Mouse (Mus musculus): Measurements from ENCODE around the gene Lamtor5. TPM values are rescaled to one million over a fixed set of nuclear protein-coding genes. Genes with fewer than 3 reads are reported as not detected.

Gene Lamtor5
- polyA plus RNA-seq, 1 experiment = 67.6 TPM

DNA sequence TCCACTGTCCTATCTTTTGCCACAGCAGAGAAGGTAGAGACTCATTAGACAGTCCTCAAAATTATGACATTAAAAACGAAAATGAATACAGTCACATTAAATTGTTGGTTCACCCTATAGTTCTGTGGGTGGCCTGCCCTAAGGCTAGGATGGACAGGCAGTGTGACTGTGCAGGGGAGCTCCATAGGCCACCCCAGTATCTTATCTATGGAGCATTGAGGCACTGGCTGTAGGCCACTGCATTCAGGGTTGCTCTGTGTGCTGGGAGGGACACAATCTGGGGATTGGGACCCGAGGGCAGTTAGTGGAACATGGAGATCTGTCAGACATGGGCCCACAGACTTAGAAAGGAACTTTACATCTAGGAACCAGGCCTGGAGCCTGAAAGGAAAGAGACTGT, 44.7 kb upstream of the Lamtor5 start:
- TF ChIP-seq CTCF (IDR thresholded peaks at IDR 0.05; ENCODE audit: low read depth, low read length) (no peak), EP300 (IDR thresholded peaks at IDR 0.05; ENCODE audit: insufficient read depth, low read depth, low read length) (no peak), POLR2A (IDR thresholded peaks at IDR 0.05; ENCODE audit: insufficient read depth, low read length) (no peak)
- H3K4me3 ChIP-seq (ENCODE audit: low read depth, low read length) = no peak overlapping the region

DNA sequence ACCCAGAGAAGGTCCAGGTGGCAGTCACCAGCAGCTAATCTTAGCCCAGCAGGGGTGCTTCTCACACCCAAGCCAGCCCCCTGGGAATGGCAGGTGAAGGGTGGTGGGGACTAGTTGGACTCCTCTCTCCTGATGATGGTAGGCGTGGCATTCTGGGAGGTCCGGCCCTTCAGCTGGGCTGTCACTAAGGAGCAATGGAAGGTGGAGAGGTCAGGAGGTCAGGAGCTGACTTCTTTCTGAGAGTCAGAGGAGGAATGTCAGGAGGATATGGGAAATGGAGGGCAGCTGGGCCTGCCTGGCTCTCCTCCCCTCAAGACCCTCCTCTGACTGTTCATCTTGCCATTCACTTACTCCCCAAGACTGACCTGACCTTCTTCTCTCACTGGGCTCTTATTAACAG, 40.6 kb upstream of the Lamtor5 start:
- H3K4me1 ChIP-seq (ENCODE audit: control insufficient read depth, insufficient read depth, low read length) = no peaks in the 10 kb centered on the region

More for the DNA sequence above, 44.7 kb upstream of the Lamtor5 start:
- no peaks in the 10 kb centered on the region for H3K36me3 ChIP-seq (ENCODE audit: control insufficient read depth, insufficient read depth, low read length, poor library complexity, severe bottlenecking)
- H3K9ac ChIP-seq (ENCODE audit: low read depth, poor library complexity, severe bottlenecking) = no peak overlapping the region
- no peaks in the 10 kb centered on the region for H3K27me3 ChIP-seq (ENCODE audit: control insufficient read depth, insufficient read depth, low read length, poor library complexity, severe bottlenecking)
- no peaks in the 10 kb centered on the region for H3K9me3 ChIP-seq (replicated peaks; ENCODE audit: control insufficient read depth, insufficient read depth, low read length, poor library complexity, severe bottlenecking)
- no peak overlapping the region for H3K27ac ChIP-seq (ENCODE audit: insufficient read depth, low read length)
- H3K4me1 ChIP-seq (ENCODE audit: control insufficient read depth, insufficient read depth, low read length) = no peaks in the 10 kb centered on the region

DNA sequence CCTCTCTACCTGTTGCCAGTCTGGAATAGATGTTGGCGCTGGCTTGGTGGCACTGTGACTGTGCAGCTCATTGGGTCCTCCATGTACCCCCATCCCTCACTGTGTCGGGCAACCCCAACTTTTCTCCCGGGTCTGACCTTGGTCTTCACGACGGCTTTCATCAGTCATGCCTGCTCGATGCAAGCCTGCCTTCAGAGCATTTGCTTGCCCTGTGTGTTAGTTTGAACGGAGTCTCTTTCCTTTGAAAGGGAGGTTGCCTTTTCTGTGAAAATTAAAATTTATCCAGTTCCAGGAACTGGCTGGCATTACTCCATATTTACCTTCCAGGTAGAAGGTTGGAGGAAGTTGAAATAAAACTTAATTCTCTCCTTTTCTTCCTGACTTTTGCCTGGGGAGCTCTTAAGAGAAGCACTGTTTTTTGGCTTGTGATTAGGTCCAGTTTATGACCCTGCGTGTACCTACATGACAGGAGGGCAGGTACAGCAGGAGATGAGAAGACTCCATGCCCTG, 40.1 kb upstream of the Lamtor5 start:
- H3K4me1 ChIP-seq (ENCODE audit: control insufficient read depth, insufficient read depth, low read length) = no peaks in the 10 kb centered on the region
- no peak overlapping the region for H3K27ac ChIP-seq (ENCODE audit: insufficient read depth, low read length)
- H3K9me3 ChIP-seq (replicated peaks; ENCODE audit: control insufficient read depth, insufficient read depth, low read length, poor library complexity, severe bottlenecking) = no peaks in the 10 kb centered on the region
- no peak overlapping the region for H3K9ac ChIP-seq (ENCODE audit: low read depth, poor library complexity, severe bottlenecking)
- no peaks in the 10 kb centered on the region for H3K27me3 ChIP-seq (ENCODE audit: control insufficient read depth, insufficient read depth, low read length, poor library complexity, severe bottlenecking)
- H3K36me3 ChIP-seq (ENCODE audit: control insufficient read depth, insufficient read depth, low read length, poor library complexity, severe bottlenecking) = no peaks in the 10 kb centered on the region
- TF ChIP-seq EP300 (IDR thresholded peaks at IDR 0.05; ENCODE audit: insufficient read depth, low read depth, low read length) (no peak), CTCF (IDR thresholded peaks at IDR 0.05; ENCODE audit: low read depth, low read length) (no peak), POLR2A (IDR thresholded peaks at IDR 0.05; ENCODE audit: insufficient read depth, low read length) (no peak)
- no peak overlapping the region for H3K4me3 ChIP-seq (ENCODE audit: low read depth, low read length)

More for the DNA sequence above, 40.6 kb upstream of the Lamtor5 start:
- H3K36me3 ChIP-seq (ENCODE audit: control insufficient read depth, insufficient read depth, low read length, poor library complexity, severe bottlenecking) = no peaks in the 10 kb centered on the region
- H3K27ac ChIP-seq (ENCODE audit: insufficient read depth, low read length) = no peak overlapping the region
- no peak overlapping the region for H3K9ac ChIP-seq (ENCODE audit: low read depth, poor library complexity, severe bottlenecking)
- no peak overlapping the region for H3K4me3 ChIP-seq (ENCODE audit: low read depth, low read length)
- no peak for TF ChIP-seq EP300 (IDR thresholded peaks at IDR 0.05; ENCODE audit: insufficient read depth, low read depth, low read length)
- TF ChIP-seq CTCF (IDR thresholded peaks at IDR 0.05; ENCODE audit: low read depth, low read length) = no peak
- H3K27me3 ChIP-seq (ENCODE audit: control insufficient read depth, insufficient read depth, low read length, poor library complexity, severe bottlenecking) = no peaks in the 10 kb centered on the region
- H3K9me3 ChIP-seq (replicated peaks; ENCODE audit: control insufficient read depth, insufficient read depth, low read length, poor library complexity, severe bottlenecking) = no peaks in the 10 kb centered on the region

DNA sequence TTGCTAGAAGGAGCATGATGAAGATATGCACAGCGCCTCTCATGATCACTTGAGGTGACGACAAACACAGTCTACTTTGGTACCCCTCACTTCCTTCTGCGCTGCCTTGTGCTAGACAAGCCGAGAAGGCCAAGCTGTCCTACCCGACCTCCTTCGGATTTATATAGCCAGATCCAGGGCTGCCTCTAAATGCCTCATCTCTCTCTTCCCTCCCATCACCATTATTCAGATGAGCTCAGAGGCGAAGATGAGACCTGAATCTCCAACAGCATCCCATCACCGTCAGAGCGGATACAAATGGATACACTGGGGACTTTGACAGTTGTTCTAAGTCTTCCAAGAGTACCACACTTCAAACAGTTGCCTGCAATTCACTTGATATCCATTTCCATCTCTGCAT, 39.1 kb upstream of the Lamtor5 start, which contains the start of gene Prok1:
Gene Prok1, minus strand, starts transcription at position 101 of the 400 bp plus-strand sequence.
- no peaks in the 10 kb centered on the region for H3K9me3 ChIP-seq (replicated peaks; ENCODE audit: control insufficient read depth, insufficient read depth, low read length, poor library complexity, severe bottlenecking)
- H3K36me3 ChIP-seq (ENCODE audit: control insufficient read depth, insufficient read depth, low read length, poor library complexity, severe bottlenecking) = no peaks in the 10 kb centered on the region
- H3K4me1 ChIP-seq (ENCODE audit: control insufficient read depth, insufficient read depth, low read length) = no peaks in the 10 kb centered on the region
- no peak within 1 kb of the TSS for H3K4me3 ChIP-seq (ENCODE audit: low read depth, low read length)
- no peaks in the 10 kb centered on the region for H3K27me3 ChIP-seq (ENCODE audit: control insufficient read depth, insufficient read depth, low read length, poor library complexity, severe bottlenecking)
- no peak for TF ChIP-seq POLR2A (IDR thresholded peaks at IDR 0.05; ENCODE audit: insufficient read depth, low read length)
- TF ChIP-seq EP300 (IDR thresholded peaks at IDR 0.05; ENCODE audit: insufficient read depth, low read depth, low read length) = no peak
- no peak for TF ChIP-seq CTCF (IDR thresholded peaks at IDR 0.05; ENCODE audit: low read depth, low read length)
- H3K9ac ChIP-seq (ENCODE audit: low read depth, poor library complexity, severe bottlenecking) = no peak within 1 kb of the TSS
- H3K27ac ChIP-seq (ENCODE audit: insufficient read depth, low read length) = no peak within 1 kb of the TSS

DNA sequence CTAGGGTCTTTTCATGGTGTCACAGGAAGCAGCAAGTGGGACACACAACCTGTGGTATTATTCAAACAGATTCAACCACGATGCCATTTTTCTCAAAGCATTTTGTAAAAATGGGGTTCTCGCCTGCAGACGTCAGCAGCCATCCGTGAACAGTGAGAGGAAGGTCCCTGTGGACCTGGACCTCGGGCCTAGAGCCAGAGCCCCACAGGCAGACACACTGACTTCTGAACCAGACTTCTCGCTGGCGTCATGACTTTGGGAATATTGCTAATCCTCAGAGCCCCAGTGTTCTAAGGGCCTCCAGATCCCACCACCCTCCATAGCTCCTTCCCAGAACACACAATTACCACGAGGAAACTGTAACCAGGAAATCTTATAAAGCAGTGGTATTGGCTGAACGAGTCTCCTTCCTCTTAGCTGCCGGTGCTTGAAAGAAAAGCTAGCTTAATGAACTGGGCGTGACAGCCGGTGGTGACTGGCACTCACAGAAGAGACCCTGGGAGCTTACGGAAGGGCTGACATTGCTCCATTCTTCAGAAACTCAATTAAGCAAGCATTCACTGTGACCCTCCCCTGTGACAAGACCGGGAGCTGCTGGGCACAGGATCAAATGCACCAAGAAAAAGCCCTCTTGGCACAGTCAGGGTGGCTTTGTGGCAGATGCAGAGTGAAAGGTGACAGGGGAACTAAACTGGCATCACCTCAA, 37.1 kb upstream of the Lamtor5 start:
- TF ChIP-seq EP300 (IDR thresholded peaks at IDR 0.05; ENCODE audit: insufficient read depth, low read depth, low read length) = no peak
- no peak for TF ChIP-seq CTCF (IDR thresholded peaks at IDR 0.05; ENCODE audit: low read depth, low read length)
- TF ChIP-seq POLR2A (IDR thresholded peaks at IDR 0.05; ENCODE audit: insufficient read depth, low read length) = no peak
- no peaks in the 10 kb centered on the region for H3K36me3 ChIP-seq (ENCODE audit: control insufficient read depth, insufficient read depth, low read length, poor library complexity, severe bottlenecking)
- H3K27ac ChIP-seq (ENCODE audit: insufficient read depth, low read length) = no peak overlapping the region
- no peaks in the 10 kb centered on the region for H3K27me3 ChIP-seq (ENCODE audit: control insufficient read depth, insufficient read depth, low read length, poor library complexity, severe bottlenecking)
- H3K4me1 ChIP-seq (ENCODE audit: control insufficient read depth, insufficient read depth, low read length) = no peaks in the 10 kb centered on the region
- H3K9ac ChIP-seq (ENCODE audit: low read depth, poor library complexity, severe bottlenecking) = no peak overlapping the region
- no peaks in the 10 kb centered on the region for H3K9me3 ChIP-seq (replicated peaks; ENCODE audit: control insufficient read depth, insufficient read depth, low read length, poor library complexity, severe bottlenecking)
- H3K4me3 ChIP-seq (ENCODE audit: low read depth, low read length) = no peak overlapping the region

DNA sequence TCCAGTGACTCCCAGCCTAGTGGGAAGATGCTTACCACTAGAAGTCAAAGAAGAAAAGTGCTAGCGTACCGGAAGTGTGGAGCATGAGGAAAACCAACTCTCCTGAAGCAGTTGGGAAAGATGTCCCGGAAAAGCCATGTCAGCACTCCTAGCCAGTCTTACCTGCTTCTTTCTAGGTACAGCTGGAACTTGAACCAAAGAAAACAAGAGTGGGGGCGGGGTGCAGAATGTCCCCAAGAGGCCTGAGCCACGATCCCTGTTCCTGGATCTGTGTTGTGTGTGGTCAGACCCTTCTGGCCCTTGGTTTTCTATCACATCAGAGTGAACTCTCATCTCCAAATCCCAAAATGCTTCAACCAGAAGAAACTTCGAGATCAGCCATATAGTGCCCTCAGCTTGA, 31.8 kb upstream of the Lamtor5 start:
- no peak overlapping the region for H3K27ac ChIP-seq (ENCODE audit: insufficient read depth, low read length)

More for the DNA sequence above, 31.8 kb upstream of the Lamtor5 start:
- Histone ChIP-seq H3K27me3 (ENCODE audit: control insufficient read depth, insufficient read depth, low read length, poor library complexity, severe bottlenecking) (no peaks in the 10 kb centered on the region), H3K4me3 (ENCODE audit: low read depth, low read length) (no peak overlapping the region), H3K9me3 (replicated peaks; ENCODE audit: control insufficient read depth, insufficient read depth, low read length, poor library complexity, severe bottlenecking) (no peaks in the 10 kb centered on the region), H3K4me1 (ENCODE audit: control insufficient read depth, insufficient read depth, low read length) (no peaks in the 10 kb centered on the region), H3K36me3 (ENCODE audit: control insufficient read depth, insufficient read depth, low read length, poor library complexity, severe bottlenecking) (no peaks in the 10 kb centered on the region), H3K9ac (ENCODE audit: low read depth, poor library complexity, severe bottlenecking) (no peak overlapping the region)
- TF ChIP-seq CTCF (IDR thresholded peaks at IDR 0.05; ENCODE audit: low read depth, low read length) (no peak), POLR2A (IDR thresholded peaks at IDR 0.05; ENCODE audit: insufficient read depth, low read length) (no peak), EP300 (IDR thresholded peaks at IDR 0.05; ENCODE audit: insufficient read depth, low read depth, low read length) (no peak)

Measured in ES-Bruce4 (cell line).